Mouse (Mus musculus) thymus, adult 2 months (tissue): Measurements from ENCODE around the gene Vamp1. TPM values are rescaled to one million over a fixed set of nuclear protein-coding genes. Genes with fewer than 3 reads are reported as not detected.

ENCODE experiments used
- DNase-seq: peaks from one replicate; pipeline ENCODE4 v3.0.0; 2021
- H3K27ac ChIP-seq: fragments of 200-500 bp; 2 replicates; pipeline ENCODE4 v1.5.1; 2012; ENCODE audit warnings: low read length, control low read depth; ENCODE audit not compliant: control insufficient read depth, insufficient read depth
- H3K27me3 ChIP-seq: fragments of 200-500 bp; 2 replicates; pipeline ENCODE4 v1.6.1; 2012; ENCODE audit warnings: mild to moderate bottlenecking, low read length, moderate library complexity, mixed read lengths; ENCODE audit not compliant: control insufficient read depth, insufficient read depth
- H3K36me3 ChIP-seq: fragments of 200-500 bp; 2 replicates; pipeline ENCODE4 v1.6.1; 2012; ENCODE audit warnings: mild to moderate bottlenecking, low read length, moderate library complexity; ENCODE audit not compliant: control insufficient read depth, insufficient read depth
- H3K4me1 ChIP-seq: fragments of 200-500 bp; replicated peaks from 2 replicates; pipeline ENCODE4 v1.6.1; 2012; ENCODE audit warnings: low read length; ENCODE audit not compliant: control insufficient read depth, insufficient read depth
- H3K4me3 ChIP-seq: fragments of 200-500 bp; 2 replicates; pipeline ENCODE4 v1.5.1; 2012; ENCODE audit warnings: mild to moderate bottlenecking, low read length, control low read depth, moderate library complexity; ENCODE audit not compliant: control insufficient read depth, insufficient read depth
- CTCF ChIP-seq: fragments of 200-500 bp; IDR thresholded peaks from 2 replicates; pipeline ENCODE4 v1.5.1; 2012; ENCODE audit warnings: mild to moderate bottlenecking, control low read depth, low read length, moderate library complexity, borderline replicate concordance; ENCODE audit not compliant: control insufficient read depth, poor library complexity, insufficient read depth; ENCODE audit errors: extremely low read depth
- POLR2A ChIP-seq: fragments of 200-500 bp; IDR thresholded peaks from 2 replicates; pipeline ENCODE4 v1.6.1; 2012; ENCODE audit warnings: mild to moderate bottlenecking, low read length, control low read depth, moderate library complexity; ENCODE audit not compliant: control insufficient read depth, poor library complexity, insufficient read depth; ENCODE audit errors: extremely low read depth
- WGBS: fragments of 180-500 bp; shearing (Covaris S2); methylation state at CpG from one replicate; pipeline ENCODE4 v1.1.7; 2018; 5-methylcytosine and 5-hydroxymethylcytosine counted together
- polyA plus RNA-seq: library from polyadenylated mRNA; depleted of rRNA; stranded (reverse); fragments of >200 nt; gene quantifications from 2 replicates; pipeline ENCODE4 v1.2.3, GENCODE M21; 2012

The Vamp1 gene
- polyA plus RNA-seq, 1 experiment: 423 TPM

GRCm38 (mm10) chr6:125212621-125213020, 2.7 kb upstream of the Vamp1 start:
- no peak for TF ChIP-seq POLR2A
- TF ChIP-seq CTCF: no peak
- Histone ChIP-seq H3K27me3 (no peaks in the 10 kb centered on the region), H3K36me3 (no peaks in the 10 kb centered on the region; the same call in 1 of the 2 replicates), H3K27ac (no peak overlapping the region), H3K4me1 (peaks cover 8% of the 10 kb centered on the region; the same call in 1 of the 2 replicates), H3K4me3 (no peak overlapping the region)
- DNase-seq: no peak
- 55% methylated on average over 2 of the region's 2 CpGs for WGBS

DNA sequence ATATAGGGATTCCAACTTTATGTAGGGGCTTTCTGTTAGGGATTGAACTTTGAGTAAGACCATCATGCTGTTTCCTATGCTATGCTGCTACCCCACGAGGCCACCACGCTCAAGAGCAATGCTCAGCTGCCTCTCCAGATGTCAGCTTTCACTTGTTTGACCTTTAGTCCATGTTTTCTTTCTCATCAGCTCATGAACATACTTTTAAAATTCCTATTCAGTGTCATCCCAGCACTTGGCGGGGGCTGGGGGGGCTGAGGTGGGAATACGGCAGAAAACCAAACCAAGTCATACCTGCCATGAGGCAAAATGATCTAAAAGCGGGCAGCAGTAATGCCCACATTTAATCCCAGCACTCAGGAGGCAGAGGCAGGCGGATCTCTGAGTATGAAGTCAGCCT, 2.2 kb upstream of the Vamp1 start:
- H3K4me3 ChIP-seq: no peak overlapping the region

GRCm38 (mm10) chr6:125213715-125214114, 1.6 kb upstream of the Vamp1 start:
- no peak overlapping the region for H3K27ac ChIP-seq
- WGBS: 97% methylated on average over 6 of the region's 6 CpGs
- H3K36me3 ChIP-seq: peaks cover 10% of the 10 kb centered on the region
- TF ChIP-seq POLR2A (no peak), CTCF (no peak)
- no peak overlapping the region for H3K4me3 ChIP-seq
- no peak for DNase-seq
- H3K27me3 ChIP-seq: no peaks in the 10 kb centered on the region
- peaks cover 18% of the 10 kb centered on the region for H3K4me1 ChIP-seq

More for the DNA sequence above, 2.2 kb upstream of the Vamp1 start:
- no peaks in the 10 kb centered on the region for H3K27me3 ChIP-seq
- H3K27ac ChIP-seq: no peak overlapping the region
- TF ChIP-seq POLR2A: no peak
- TF ChIP-seq CTCF: no peak
- peaks cover 12% of the 10 kb centered on the region for H3K4me1 ChIP-seq
- 92% methylated on average over 6 of the region's 6 CpGs for WGBS
- DNase-seq: no peak
- peaks cover 5% of the 10 kb centered on the region for H3K36me3 ChIP-seq

- peaks cover 44% of the 10 kb centered on the region for H3K4me1 ChIP-seq
- WGBS: 53% methylated on average over 2 of the region's 2 CpGs
- DNase-seq: peak; percentile 14
- H3K27ac ChIP-seq: no peak overlapping the region
- H3K4me3 ChIP-seq: peak overlapping the region; percentile 31; the same call in 1 of the 2 replicates
- peaks cover 35% of the 10 kb centered on the region for H3K36me3 ChIP-seq
- TF ChIP-seq POLR2A: no peak
- TF ChIP-seq CTCF: no peak
- no peaks in the 10 kb centered on the region for H3K27me3 ChIP-seq
These were observed 1.5 kb downstream of the Vamp1 start for GRCm38 (mm10) chr6:125216898-125217297.

DNA sequence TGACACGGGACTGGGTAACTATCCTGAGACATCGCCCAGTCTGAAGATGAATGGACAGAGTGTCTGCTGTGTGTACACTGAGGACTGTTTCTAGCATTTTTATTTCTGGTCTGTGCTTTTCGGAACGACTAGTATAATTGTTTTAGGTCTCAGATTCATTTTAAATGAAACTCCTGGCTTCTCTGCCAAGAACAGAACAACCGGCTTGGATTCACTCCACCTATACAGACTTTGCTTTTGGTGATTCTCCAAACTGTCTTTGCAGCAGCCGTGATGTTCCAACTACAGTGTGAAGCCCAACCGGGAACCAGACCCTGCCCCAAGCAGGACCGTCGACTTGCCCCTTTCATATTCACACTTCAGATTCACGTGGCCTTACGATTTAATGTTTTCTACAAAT, 2.5 kb downstream of the Vamp1 start:
- 92% methylated on average over 11 of the region's 11 CpGs for WGBS
- TF ChIP-seq CTCF: no peak
- no peak for TF ChIP-seq POLR2A
- Histone ChIP-seq H3K27me3 (no peaks in the 10 kb centered on the region), H3K36me3 (peaks cover 39% of the 10 kb centered on the region), H3K4me3 (peak overlapping the region; percentile 21; the same call in 1 of the 2 replicates), H3K4me1 (peaks cover 49% of the 10 kb centered on the region), H3K27ac (peak overlapping the region; percentile 19; the same call in 1 of the 2 replicates)
- no peak for DNase-seq

DNA sequence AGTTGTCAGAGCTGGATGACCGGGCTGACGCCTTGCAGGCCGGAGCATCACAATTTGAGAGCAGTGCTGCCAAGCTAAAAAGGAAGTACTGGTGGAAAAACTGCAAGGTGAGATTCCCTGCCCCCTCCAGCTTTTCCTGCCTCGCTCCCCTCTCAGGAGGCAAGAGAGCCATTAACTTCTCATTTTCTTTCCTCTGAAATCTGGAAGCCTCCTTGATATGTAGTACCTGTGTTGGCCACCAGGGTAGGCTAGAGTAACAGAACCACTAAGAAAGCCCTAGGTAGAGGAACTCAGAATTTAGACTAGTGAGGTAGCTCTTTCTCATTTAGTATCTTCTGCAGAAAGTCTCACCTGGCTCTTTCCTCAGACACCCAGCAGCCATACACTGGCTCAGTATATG, 3.6 kb downstream of the Vamp1 start:
- peaks cover 56% of the 10 kb centered on the region for H3K4me1 ChIP-seq
- H3K36me3 ChIP-seq: peaks cover 50% of the 10 kb centered on the region
- H3K27me3 ChIP-seq: no peaks in the 10 kb centered on the region
- 60% methylated on average over 4 of the region's 4 CpGs for WGBS
- peak overlapping the region; percentile 20 for H3K4me3 ChIP-seq
- TF ChIP-seq CTCF (no peak), POLR2A (no peak)
- peak; percentile 85 for DNase-seq
- H3K27ac ChIP-seq: peak overlapping the region; percentile 89
